Mouse (Mus musculus): ENCODE measurements around the gene Dydc1. TPM values are rescaled to one million over a fixed set of nuclear protein-coding genes. Genes with fewer than 3 reads are reported as not detected.
A peak's percentile ranks its signal among the peaks of the same experiment; 100 is the strongest.
"Not testable (repeated sequence)": the region's sequence is repeated elsewhere in the genome, so short reads cannot be mapped to it uniquely, and the experiment has no call there.

The Dydc1 gene
- polyA plus RNA-seq, 1 experiment = not detected

- Histone ChIP-seq H3K27ac (ENCODE audit: insufficient read depth, low read depth, low read length) (no peak overlapping the region), H3K4me1 (ENCODE audit: control insufficient read depth, insufficient read depth, low read length) (no peaks in the 10 kb centered on the region), H3K4me3 (ENCODE audit: insufficient read depth, low read depth, low read length) (no peak overlapping the region)
- WGBS = 83% methylated on average over 6 of the region's 6 CpGs
- TF ChIP-seq CTCF (IDR thresholded peaks at IDR 0.05; ENCODE audit: insufficient read depth, low read depth, low read length) = no peak
- no peak for TF ChIP-seq POLR2A (IDR thresholded peaks at IDR 0.05; ENCODE audit: insufficient read depth, low read depth, low read length)
Observed at GRCm38 (mm10) chr14:41050471-41050870, 22.2 kb upstream of the Dydc1 start.

GRCm38 (mm10) chr14:41052481-41052880 is 20.2 kb upstream of the Dydc1 start:
- Histone ChIP-seq H3K27ac (ENCODE audit: insufficient read depth, low read depth, low read length) (no peak overlapping the region), H3K4me1 (ENCODE audit: control insufficient read depth, insufficient read depth, low read length) (no peaks in the 10 kb centered on the region), H3K4me3 (ENCODE audit: insufficient read depth, low read depth, low read length) (no peak overlapping the region)
- no peak for TF ChIP-seq CTCF (IDR thresholded peaks at IDR 0.05; ENCODE audit: insufficient read depth, low read depth, low read length)
- no peak for TF ChIP-seq POLR2A (IDR thresholded peaks at IDR 0.05; ENCODE audit: insufficient read depth, low read depth, low read length)
- WGBS = 71% methylated on average over 5 of the region's 5 CpGs

GRCm38 (mm10) chr14:41053190-41053589 is 19.5 kb upstream of the Dydc1 start:
- not testable (repeated sequence) for H3K27ac ChIP-seq (ENCODE audit: insufficient read depth, low read depth, low read length); H3K4me3 ChIP-seq (ENCODE audit: insufficient read depth, low read depth, low read length); H3K4me1 ChIP-seq (ENCODE audit: control insufficient read depth, insufficient read depth, low read length)
- WGBS = 21% methylated on average over 3 of the region's 4 CpGs

GRCm38 (mm10) chr14:41065168-41065567 is 7.5 kb upstream of the Dydc1 start:
- no peak overlapping the region for H3K4me3 ChIP-seq (ENCODE audit: insufficient read depth, low read depth, low read length)
- WGBS = 38% methylated on average over 2 of the region's 2 CpGs
- H3K4me1 ChIP-seq (ENCODE audit: control insufficient read depth, insufficient read depth, low read length) = no peaks in the 10 kb centered on the region
- H3K27ac ChIP-seq (ENCODE audit: insufficient read depth, low read depth, low read length) = no peak overlapping the region
- TF ChIP-seq CTCF (IDR thresholded peaks at IDR 0.05; ENCODE audit: insufficient read depth, low read depth, low read length) = no peak
- no peak for TF ChIP-seq POLR2A (IDR thresholded peaks at IDR 0.05; ENCODE audit: insufficient read depth, low read depth, low read length)

- WGBS = 35% methylated on average over 1 of the region's 1 CpGs
- no peak overlapping the region for H3K4me3 ChIP-seq (ENCODE audit: insufficient read depth, low read depth, low read length)
- H3K27ac ChIP-seq (ENCODE audit: insufficient read depth, low read depth, low read length) = no peak overlapping the region
- H3K4me1 ChIP-seq (ENCODE audit: control insufficient read depth, insufficient read depth, low read length) = no peaks in the 10 kb centered on the region
- TF ChIP-seq POLR2A (IDR thresholded peaks at IDR 0.05; ENCODE audit: insufficient read depth, low read depth, low read length) (no peak), CTCF (IDR thresholded peaks at IDR 0.05; ENCODE audit: insufficient read depth, low read depth, low read length) (no peak)
Observed at GRCm38 (mm10) chr14:41066416-41066815, 6.3 kb upstream of the Dydc1 start.

GRCm38 (mm10) chr14:41069108-41069507 is 3.6 kb upstream of the Dydc1 start, which contains the start of gene Dydc2:
TSS of gene Dydc2 (minus strand) at chr14:41069208.
- no peak within 1 kb of the TSS for H3K4me3 ChIP-seq (ENCODE audit: insufficient read depth, low read depth, low read length)
- no peak within 1 kb of the TSS for H3K27ac ChIP-seq (ENCODE audit: insufficient read depth, low read depth, low read length)
- H3K4me1 ChIP-seq (ENCODE audit: control insufficient read depth, insufficient read depth, low read length) = peaks cover 7% of the 10 kb centered on the region
- no peak for TF ChIP-seq CTCF (IDR thresholded peaks at IDR 0.05; ENCODE audit: insufficient read depth, low read depth, low read length)
- no peak for TF ChIP-seq POLR2A (IDR thresholded peaks at IDR 0.05; ENCODE audit: insufficient read depth, low read depth, low read length)

- H3K4me1 ChIP-seq (ENCODE audit: control insufficient read depth, insufficient read depth, low read length) = peaks cover 7% of the 10 kb centered on the region
- no peak overlapping the region for H3K4me3 ChIP-seq (ENCODE audit: insufficient read depth, low read depth, low read length)
- WGBS = 86% methylated on average over 3 of the region's 3 CpGs
- H3K27ac ChIP-seq (ENCODE audit: insufficient read depth, low read depth, low read length) = no peak overlapping the region
- no peak for TF ChIP-seq POLR2A (IDR thresholded peaks at IDR 0.05; ENCODE audit: insufficient read depth, low read depth, low read length)
- no peak for TF ChIP-seq CTCF (IDR thresholded peaks at IDR 0.05; ENCODE audit: insufficient read depth, low read depth, low read length)
Observed at GRCm38 (mm10) chr14:41070343-41070742, 2.4 kb upstream of the Dydc1 start.

GRCm38 (mm10) chr14:41072944-41073275 is 199 bp downstream of the Dydc1 start:
- Histone ChIP-seq H3K4me1 (ENCODE audit: control insufficient read depth, insufficient read depth, low read length) (peaks cover 7% of the 10 kb centered on the region), H3K27ac (ENCODE audit: insufficient read depth, low read depth, low read length) (no peak overlapping the region), H3K4me3 (ENCODE audit: insufficient read depth, low read depth, low read length) (peak overlapping the region; percentile 67)
- TF ChIP-seq POLR2A (IDR thresholded peaks at IDR 0.05; ENCODE audit: insufficient read depth, low read depth, low read length) (no peak), CTCF (IDR thresholded peaks at IDR 0.05; ENCODE audit: insufficient read depth, low read depth, low read length) (no peak)
- 2% methylated on average over 8 of the region's 8 CpGs for WGBS

- Histone ChIP-seq H3K4me3 (ENCODE audit: insufficient read depth, low read depth, low read length) (no peak overlapping the region), H3K27ac (ENCODE audit: insufficient read depth, low read depth, low read length) (no peak overlapping the region), H3K4me1 (ENCODE audit: control insufficient read depth, insufficient read depth, low read length) (no peaks in the 10 kb centered on the region)
- WGBS = 83% methylated on average over 2 of the region's 2 CpGs
- no peak for TF ChIP-seq CTCF (IDR thresholded peaks at IDR 0.05; ENCODE audit: insufficient read depth, low read depth, low read length)
- no peak for TF ChIP-seq POLR2A (IDR thresholded peaks at IDR 0.05; ENCODE audit: insufficient read depth, low read depth, low read length)
Observed at GRCm38 (mm10) chr14:41082408-41082807, 9.7 kb downstream of the Dydc1 start.

GRCm38 (mm10) chr14:41087509-41087908 is 14.8 kb downstream of the Dydc1 start:
- no peak overlapping the region for H3K4me3 ChIP-seq (ENCODE audit: insufficient read depth, low read depth, low read length)
- H3K4me1 ChIP-seq (ENCODE audit: control insufficient read depth, insufficient read depth, low read length) = no peaks in the 10 kb centered on the region
- TF ChIP-seq CTCF (IDR thresholded peaks at IDR 0.05; ENCODE audit: insufficient read depth, low read depth, low read length) (no peak), POLR2A (IDR thresholded peaks at IDR 0.05; ENCODE audit: insufficient read depth, low read depth, low read length) (no peak)
- H3K27ac ChIP-seq (ENCODE audit: insufficient read depth, low read depth, low read length) = no peak overlapping the region
- 86% methylated on average over 1 of the region's 1 CpGs for WGBS
